Mouse (Mus musculus) heart, adult 18-20 months (tissue): ENCODE data around the gene Kif26b. TPM values are rescaled to one million over a fixed set of nuclear protein-coding genes. Genes with fewer than 3 reads are reported as not detected.

Source experiments
- total RNA-seq, 2 experiments: library from RNA; stranded (reverse); gene quantifications; 2 replicates each; pipeline ENCODE4 v1.2.3; 2021

The Kif26b gene
- total RNA-seq, 2 experiments from 2014 or later = 3.4 to 3.8 TPM

Other genes with a start within 250 kb of the Kif26b start
- 100 to 1,000 TPM; 120 to 123 TPM for gene Cox20, start 210.0 kb upstream of the Kif26b start, total RNA-seq
- gene Hnrnpu, start 191.3 kb upstream of the Kif26b start, total RNA-seq = 100 to 1,000 TPM; 146 to 173 TPM
- 100 to 1,000 TPM; 107 to 111 TPM for gene Efcab2, start 123.0 kb upstream of the Kif26b start, total RNA-seq